Mouse (Mus musculus) naive thymus-derived CD4-positive, alpha-beta T cell, adult 2 months (primary cell): ENCODE results near the gene Nt5c1a.
A peak's percentile ranks its signal among the peaks of the same experiment; 100 is the strongest.
"Not testable (repeated sequence)": the region's sequence is repeated elsewhere in the genome, so short reads cannot be mapped to it uniquely, and the experiment has no call there.

Source experiments
- DNase-seq: peaks from one replicate; pipeline ENCODE4 v3.0.0-alpha.2; 2011; ENCODE audit warnings: low read depth

Nt5c1a gene

DNA sequence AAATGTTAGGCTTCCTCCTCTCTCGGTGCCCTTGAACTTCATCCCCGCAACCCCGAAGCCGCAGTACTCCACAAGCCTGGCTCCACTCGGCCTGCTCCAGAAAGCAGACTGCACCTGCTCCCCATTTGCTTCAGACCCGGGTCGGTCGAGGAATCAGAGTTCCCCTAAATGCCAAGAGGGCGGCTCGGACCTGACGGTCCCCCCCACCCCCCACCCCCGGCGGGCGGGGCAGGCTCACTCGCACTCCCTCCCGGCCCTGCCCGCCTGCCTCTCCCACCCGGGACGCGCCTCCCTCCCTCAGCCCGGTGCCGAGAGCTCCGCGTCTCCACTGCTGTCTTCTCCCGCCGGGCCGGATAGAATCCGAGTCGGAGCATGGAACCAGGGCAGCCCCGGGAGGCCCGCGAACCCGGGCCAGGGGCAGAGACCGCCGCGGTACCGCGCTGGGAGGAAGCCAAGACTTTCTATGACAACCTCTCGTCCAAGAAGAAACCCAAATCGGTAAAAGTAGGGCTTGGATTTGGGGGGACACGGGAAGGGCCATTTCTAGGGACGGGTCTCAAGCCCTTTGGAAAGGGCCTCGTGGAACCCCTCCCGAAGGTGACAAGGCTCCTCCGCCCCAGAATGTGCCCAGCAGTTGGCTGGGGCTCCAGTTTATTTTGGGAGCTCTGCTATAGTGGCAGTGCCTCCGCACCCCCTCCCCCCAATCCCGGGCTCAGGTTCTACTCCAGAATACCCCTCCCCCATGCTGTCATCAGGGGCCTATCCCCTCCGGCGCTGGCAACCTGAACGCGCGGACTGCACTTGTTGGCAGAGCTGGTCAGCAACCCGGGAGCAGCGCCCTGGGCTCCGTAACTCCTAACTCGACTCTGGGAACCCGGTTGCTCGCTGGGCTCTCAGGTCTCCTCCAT lies at the start of gene Nt5c1a:
TSS of gene Nt5c1a (plus strand) at position 319 of the 908 bp plus-strand sequence.
- no peak for DNase-seq

DNA sequence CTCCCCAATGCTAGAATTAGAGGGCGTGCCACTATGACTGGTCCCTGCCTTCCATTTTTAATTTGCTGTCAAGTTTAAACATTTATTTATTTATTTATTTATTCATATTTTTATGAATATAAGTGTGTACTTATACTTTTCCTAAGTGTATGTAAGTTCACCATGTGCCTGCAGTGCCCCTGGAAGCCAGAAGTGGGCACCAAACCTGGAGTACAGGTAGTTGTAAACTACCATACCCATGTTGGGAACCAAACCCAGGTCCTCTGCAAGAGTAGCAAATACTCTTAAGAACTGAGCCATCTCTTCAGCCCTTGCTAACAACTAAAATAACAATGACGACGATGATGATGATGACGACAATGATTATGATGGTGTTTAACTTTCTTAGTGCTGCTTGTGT lies 49.3 kb upstream of the Nt5c1a start:
- no peak for DNase-seq

DNA sequence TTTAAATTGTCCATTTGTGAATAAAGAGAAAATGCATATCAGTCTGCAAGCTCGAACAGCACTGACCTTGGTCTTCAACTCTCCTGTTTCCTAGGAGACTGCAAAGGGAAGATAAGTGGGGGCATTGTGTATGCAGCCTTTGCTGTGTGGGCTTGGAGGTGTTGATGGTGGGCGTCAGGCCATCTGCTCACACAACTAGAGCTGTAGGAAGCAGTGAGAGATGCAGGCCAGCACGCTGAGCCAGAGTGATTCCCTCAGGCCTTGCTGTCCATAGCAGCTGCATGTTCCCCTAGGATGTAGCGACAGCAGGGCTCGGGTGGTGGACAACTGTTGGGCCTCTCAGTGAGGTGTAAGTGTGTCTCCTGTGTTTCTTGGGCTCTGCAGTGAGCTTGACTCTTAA lies 48.3 kb upstream of the Nt5c1a start:
- DNase-seq = no peak

DNA sequence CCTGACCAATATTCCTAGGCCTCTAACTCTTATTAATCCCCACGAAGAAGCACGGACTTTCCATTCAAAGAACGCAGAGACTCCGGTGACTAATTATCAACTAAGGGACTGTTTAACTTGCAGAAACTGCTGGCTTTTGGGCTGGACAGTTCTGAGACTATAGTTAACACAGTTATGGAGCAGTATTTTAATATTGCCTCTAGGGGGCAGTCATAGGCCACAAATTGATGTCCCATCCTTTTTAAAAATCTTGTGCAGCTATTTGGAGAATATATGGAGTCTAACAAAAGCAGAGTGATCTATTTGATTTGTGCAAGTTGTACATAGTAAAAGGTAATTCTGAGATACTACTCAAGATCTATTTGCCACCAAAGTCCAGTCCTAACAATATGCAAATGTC lies 46.3 kb upstream of the Nt5c1a start:
- peak; percentile 33 for DNase-seq

DNA sequence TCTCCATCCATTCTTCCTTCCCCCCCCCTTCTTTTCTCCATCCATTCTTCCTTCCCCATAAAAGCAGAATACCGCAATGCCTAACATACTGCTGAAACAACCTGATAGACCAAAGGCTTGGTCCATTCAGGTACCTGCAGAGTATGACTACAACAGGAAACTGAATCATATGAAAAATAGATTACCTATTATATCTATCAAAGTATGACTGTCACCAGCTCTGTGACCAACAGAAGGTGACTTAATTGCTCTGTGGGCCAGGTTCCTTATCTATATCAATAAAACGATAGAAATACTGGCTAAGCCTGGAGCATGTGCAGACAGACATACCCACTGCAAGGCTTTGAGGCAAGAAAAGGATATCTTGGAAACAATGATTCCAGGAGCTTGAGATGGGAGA lies 45.9 kb upstream of the Nt5c1a start:
- DNase-seq = no peak

DNA sequence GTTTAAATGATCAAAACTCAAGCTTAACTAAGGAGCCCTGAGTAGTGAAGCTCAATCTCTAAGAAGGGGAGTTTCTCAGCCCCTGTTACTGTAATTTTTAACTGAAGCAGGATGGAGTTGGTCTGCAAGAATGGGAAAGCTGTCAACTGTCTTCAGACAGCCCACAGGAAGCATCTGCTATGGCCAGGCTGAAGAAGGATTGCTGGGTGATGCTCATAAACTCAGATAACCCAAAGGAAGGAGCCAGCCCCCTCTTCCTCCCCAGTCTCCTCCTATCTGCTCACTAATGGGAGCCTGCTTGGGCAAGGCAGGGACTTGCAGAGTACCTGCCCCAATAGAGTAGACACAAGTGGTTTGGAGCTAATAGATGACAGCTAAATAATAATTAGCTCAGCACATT lies 45.5 kb upstream of the Nt5c1a start:
- DNase-seq = no peak

DNA sequence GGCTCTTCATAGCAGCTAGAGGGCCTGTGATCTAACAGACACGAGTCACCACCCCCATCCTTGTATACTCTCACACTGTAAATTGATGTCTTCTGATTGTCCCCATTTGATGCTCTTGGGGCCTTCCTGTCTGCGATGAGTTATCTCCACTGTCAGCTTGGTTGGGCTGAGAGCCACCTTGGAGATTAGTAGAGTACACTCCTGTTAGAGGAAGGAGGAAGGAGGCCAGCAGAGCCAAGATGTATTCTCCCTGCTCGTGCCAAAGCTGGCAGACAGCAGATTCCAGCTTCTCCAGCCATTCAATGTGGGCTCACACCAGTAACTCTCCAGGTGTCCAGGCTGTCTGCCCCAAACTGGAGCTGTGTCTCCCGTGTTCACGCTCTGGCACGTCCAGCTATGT lies 40.7 kb upstream of the Nt5c1a start:
- no peak for DNase-seq

DNA sequence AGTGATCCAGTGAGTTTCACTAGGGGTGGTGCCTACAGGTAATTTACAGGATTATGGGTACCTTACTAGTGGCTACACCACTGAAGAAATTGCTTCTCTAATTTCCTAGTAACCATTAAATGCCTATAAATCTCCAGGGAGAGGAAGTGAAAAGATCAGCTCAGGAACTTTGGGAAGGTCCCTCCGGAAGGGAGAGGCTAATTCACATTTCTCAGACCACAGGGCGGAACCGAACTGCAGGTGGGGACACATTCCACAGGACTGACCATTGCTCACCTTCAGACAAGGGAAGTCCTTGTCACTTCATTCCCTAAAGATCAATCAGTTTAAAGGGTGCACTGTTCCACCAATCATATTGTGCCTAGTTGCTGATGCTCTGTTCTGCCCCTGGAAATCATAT lies 40.1 kb upstream of the Nt5c1a start:
- DNase-seq = not testable (repeated sequence)

DNA sequence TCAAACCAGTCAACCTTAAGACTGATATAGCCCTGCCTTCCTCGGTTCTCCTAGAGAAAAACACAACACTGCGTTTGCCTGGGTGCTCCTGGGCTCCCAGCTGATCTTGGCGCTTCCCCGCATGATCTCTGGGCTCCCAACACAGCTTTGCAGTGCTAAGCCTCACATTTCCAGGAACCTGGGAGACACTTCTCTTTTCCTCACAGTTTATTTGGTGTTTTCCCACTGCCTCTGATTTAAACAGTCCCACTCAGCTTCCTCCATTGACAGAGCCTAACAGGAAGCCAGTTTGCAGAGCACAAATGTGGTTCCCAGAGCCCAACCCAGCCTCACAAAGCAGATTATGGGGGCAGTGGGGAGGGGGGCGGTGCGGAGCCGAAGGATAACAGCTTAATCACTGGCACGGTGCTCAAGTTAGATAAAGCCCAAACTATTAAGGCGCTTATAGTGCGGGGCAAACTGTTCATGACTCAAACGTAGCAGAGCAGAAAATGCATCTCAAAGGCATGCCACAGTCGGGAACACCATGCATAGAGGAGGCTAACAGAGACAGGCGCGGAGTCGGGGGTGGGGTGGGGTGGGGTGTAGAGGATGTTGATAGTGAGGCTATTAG lies 38.9 kb upstream of the Nt5c1a start:
- no peak for DNase-seq

DNA sequence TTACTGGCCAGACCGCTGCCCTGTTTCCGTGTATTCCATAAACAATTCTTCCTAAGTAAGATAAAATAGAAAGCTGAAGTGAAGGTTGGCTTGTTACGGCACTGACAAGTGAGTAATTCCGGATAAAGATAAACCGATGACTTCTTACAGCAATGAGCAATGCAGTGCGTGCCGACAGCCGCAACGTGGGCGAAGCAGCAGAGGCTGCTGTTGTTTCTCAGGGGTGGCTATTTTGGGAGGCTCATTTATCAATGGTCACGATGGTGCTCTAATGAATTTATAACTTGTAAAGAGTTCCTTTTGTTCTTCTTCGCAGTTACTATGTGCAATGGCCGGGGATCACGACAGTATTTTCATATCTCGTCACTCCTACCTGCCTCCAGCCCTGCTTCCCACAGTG lies 37.1 kb upstream of the Nt5c1a start:
- DNase-seq = no peak

DNA sequence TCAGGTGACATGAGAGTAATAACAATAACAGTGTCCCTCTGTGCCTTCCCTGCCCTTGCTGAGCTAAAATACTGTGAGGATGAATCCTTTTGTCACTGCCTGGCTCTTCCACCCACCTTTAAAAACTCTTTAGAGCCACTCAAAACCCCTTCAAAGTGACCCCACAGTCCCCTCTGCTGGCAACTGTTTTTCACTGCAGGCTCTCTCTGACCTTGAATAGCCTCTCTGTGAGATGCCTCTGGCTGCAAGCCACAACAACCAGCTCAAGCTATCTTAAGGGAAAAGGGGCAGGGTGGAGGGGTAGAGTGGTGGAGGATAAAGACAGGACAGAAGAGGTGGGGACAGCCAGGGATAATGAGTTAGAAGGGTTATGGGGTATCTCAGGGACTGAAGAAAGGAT lies 29.5 kb upstream of the Nt5c1a start:
- DNase-seq = no peak

DNA sequence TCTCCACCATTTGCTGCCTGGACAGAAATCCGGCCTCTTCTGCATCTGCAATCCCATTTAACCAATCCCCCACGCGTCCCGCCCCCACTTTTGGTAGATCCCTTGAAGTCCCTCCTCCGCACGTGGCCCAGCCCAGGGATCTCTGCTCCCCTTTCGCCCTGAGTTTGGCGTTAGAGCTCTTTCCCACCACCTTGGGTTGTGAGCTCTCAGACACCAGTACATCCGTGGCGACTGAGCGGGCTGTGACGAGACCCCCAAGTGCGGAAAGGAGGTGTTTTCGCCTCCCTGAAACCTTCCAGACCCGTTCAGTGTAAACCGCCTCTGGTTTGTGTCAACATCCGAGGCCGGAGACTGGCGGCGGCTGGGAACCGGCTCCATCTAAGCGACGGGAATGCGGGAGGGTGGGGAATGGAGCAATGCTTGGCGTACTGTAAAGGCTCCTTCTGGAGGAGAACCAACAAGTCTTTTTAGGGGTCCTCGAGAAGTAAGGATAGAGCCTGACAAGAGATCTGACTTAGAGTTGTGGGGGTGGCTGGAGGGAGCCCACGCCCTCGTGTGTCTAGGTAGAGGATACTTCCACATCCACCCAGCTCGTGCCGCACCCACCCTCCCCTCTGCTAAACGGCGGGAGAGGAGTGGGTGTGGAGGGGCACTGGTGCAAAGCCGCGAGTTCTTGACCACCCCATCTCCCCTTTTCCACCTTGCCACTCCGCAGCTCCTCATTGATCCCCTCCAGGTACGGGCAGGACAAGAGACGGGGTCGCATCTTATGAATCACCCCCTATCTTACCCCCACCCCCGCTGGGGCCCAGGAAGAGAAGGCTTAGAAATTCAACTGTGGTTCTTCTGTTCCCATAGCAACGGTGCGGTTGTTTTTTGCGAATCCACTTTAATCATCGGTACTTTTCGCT lies 18.7 kb upstream of the Nt5c1a start, which contains the start of gene Hpcal4:
TSS of gene Hpcal4 (plus strand) at position 900 of the 911 bp plus-strand sequence.
- peak; percentile 52 for DNase-seq

DNA sequence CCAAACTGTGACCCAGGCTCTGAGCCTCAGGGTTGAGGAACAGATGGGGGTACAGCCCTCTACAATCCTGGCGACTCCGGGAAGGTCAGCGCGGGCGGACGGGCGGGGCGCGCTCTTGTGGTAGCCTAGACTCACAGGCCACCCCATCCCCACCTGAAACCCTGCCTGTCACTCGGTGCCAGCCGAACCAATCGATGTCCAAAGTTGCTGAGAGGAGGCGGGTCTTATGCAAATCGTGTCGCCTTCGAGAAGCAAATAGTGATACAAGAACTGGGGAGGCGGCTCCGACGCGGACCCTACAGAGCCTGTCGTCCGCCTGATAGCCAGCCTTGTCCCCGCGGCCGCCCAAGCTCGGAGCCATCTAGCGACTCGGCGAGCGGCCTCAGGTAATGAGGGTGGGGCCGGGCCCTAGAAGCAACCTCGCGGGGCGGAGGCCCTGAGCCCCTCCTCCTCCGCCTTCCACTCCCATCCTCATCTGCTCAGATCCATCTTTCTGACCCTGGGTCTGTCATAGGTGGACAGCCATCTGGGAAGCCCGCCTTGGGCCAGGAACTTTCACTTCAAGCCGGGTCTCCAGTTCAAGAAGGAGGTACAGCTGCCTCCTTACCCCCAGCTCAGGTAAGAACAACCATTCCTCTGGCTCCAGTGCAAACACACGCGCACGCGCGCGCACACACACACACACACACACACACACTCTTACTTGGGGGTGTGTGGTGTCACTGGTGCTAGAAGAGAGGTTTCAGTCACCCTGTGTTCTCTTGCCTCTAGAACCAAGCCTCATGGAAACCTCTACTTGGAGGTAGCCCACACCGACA lies 17.9 kb upstream of the Nt5c1a start:
- peak; percentile 54 for DNase-seq

DNA sequence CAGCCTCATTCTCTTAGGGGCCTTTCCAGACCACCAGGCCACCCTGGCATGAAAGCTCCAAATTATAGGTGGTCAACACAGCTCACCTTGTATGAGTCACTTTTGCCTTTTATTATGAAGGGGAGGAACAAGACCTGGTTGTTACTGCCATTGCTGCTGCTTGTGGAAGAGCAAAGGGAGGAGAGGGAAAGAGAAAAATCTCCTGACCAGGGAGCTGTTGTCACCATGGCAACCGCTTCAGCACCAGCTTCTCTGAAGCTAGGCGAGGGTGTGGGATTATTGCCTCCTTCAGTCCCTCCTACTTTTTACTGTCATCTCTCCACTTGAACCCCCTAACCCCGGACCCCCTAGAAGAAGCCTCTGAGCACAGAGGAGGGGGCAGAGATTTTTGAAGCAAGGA lies 16.5 kb upstream of the Nt5c1a start:
- no peak for DNase-seq

DNA sequence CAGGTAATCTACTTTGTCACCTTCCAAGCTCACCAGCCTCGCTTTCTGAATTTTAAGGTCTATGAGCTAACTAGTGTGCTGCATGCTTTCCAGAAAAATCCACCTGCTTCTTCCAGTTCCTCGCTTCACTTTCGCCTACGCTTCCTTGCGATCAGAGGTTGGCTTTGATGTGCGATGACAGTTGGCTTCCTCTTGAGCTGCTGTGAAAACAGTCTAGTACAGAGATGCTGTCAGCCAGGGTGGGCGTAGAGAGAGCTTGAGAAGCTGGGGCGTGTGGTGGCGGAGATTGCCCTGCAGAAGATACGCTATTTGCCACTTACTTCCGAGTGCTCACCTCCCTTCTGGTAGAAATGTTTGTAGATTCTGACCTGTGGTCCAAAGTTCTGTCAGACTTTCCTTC lies 9.0 kb upstream of the Nt5c1a start:
- DNase-seq = no peak

DNA sequence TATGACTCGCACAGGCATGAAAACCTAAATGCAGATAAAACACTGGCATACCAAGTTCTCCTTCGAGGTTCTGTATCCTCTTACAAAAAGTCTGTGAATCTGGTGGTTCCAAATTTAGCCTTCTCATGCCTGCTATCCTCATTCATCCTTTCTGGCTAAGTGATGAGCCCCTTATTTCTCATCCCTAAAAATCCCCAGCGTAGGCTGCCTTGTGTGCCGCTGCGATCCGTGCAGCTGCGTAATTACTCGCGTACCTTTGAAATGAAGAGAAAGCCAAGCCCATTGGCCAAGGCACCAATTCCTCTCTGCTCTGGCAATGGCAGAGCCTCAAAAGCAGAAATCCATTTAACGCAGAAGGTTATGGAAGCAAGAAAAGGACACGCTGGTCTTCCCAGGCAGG lies 7.5 kb upstream of the Nt5c1a start:
- DNase-seq = no peak

DNA sequence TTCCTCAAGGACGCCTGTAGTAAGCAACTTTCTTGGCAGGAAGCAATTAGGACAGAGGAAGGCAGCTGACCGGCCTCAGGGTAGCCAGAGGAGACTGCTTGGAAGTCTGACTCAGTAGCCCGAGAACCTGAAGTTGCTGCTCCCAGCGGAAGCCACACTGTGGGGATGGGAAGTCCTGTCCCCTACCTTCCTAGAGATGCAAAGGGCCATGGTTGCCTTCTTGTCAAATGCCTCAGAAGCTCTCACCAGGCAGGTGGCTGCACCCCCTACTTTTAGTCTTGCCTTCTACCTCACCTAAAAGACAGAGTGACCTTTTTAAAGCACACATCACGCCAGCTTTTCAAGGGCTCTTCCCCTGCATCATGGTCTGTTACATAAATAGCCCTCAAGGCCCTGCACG lies 4.6 kb upstream of the Nt5c1a start:
- no peak for DNase-seq

DNA sequence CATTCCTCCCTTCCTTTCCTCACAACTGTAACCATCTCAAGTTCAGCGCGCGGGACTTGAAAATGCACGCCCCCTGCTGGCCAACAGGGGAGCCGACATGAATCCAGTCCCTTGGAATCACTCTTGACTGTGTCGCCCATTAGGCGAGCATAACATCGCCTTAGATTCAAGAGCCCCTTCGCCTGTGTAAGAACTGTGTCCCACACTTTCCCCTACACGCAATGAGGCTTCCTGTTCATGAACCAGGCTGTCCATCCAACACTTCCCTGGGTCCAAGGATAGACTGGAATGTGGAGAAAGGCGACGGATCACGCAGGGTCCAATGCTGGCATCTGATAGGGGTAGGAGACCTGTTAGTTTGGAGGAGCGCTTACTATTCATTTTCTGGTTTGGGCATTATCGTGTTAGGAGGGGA lies 526 bp upstream of the Nt5c1a start:
- peak; percentile 44 for DNase-seq

DNA sequence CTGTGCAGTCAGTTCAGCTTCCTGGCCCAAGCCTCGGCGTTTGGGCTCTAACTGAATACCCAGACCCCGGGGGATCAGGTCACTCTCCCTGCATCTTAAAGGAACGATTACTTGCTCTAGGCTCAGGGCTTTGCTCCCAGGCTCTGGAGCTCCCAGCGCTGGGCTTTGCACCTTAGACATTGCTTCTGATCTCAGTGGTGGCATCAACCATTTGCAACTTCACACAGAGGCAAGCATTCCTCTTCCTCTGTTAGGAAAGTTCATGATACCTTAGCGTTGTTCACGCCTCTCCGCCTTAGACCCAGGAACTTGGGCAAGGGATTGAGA lies 753 bp downstream of the Nt5c1a start:
- DNase-seq = no peak

DNA sequence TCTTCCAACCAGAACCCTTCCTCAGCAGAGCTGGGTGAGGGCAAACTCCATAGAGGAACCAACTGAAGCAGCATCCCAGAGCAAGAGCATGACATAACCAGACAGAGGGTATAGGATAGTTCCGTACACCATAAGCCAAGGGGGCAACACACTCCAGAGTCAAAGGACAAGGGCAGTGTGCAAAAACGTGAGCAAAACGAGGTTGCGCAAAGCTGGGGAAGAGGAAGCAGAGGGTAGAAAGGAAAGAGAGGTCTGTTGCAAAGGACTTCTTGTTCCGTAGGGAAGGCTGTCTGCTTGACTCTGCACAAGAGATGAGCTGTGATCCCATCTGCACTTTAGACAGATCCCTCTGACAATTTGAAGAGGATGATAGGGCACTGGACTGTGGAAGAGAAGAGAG lies 6.0 kb downstream of the Nt5c1a start:
- no peak for DNase-seq

DNA sequence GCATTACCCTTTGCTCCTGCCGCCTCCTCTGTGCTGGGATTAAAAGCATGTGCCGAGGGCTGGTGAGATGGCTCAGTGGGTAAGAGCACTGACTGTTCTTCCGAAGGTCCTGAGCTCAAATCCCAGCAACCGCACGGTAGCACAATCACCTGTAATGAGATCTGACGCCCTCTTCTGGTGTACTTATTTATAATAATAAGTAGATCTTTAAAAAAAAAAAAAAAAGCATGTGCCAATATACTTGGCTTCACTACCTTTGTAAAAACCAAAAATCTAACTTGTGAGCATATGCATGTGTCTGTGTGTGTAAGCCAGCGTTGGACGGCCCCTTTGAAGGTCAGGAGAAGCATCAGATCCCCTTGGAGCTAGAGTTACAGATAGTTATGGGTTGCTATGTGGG lies 9.7 kb downstream of the Nt5c1a start:
- no peak for DNase-seq

DNA sequence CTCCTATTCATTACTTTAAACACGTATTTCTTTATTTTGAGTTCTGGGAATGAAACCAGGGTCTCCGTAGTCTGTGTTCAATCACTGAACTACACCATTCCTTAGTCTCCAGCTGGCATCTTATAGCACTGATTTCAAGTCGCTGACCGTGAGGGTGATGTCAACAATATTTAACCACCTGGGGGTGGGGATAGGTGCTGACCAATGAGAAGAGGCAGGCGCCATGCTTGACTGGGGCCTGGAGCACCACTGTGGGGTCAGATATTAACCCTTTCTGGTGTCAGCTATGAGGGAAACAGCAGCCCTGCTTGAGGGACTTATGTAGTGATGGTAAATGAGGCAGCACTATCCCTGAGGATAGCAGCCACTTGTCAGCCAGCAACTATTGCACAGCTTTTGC lies 10.1 kb downstream of the Nt5c1a start:
- no peak for DNase-seq
